Mouse (Mus musculus): Measurements from ENCODE around the gene Dusp3. TPM values are rescaled to one million over a fixed set of nuclear protein-coding genes. Genes with fewer than 3 reads are reported as not detected.

Dusp3 gene
- polyA plus RNA-seq, 1 experiment from 2014 or later: 16.5 TPM

- no peaks in the 10 kb centered on the region for H3K27me3 ChIP-seq (ENCODE audit: control insufficient read depth, insufficient read depth, low read length)
- ATAC-seq (ENCODE audit: low FRiP score, low TSS enrichment): no peak
- H3K9ac ChIP-seq (replicated peaks; ENCODE audit: low read length): no peak overlapping the region
- DNase-seq: peak; percentile 56
- no peak overlapping the region for H3K4me3 ChIP-seq (replicated peaks; ENCODE audit: low read depth, low read length)
- WGBS: 34% methylated on average over 25 of the region's 25 CpGs
- no peaks in the 10 kb centered on the region for H3K9me3 ChIP-seq (ENCODE audit: control insufficient read depth, low read length)
- no peaks in the 10 kb centered on the region for H3K36me3 ChIP-seq (ENCODE audit: control insufficient read depth, insufficient read depth, low read length)
- no peak overlapping the region for H3K4me2 ChIP-seq (ENCODE audit: low read length)
- H3K27ac ChIP-seq (replicated peaks; ENCODE audit: low read depth, low read length): no peak overlapping the region
- H3K4me1 ChIP-seq (ENCODE audit: control insufficient read depth, insufficient read depth, low read length): no peaks in the 10 kb centered on the region
Observed at GRCm38 (mm10) chr11:101928030-101928762, 58.6 kb downstream of the Dusp3 start.

DNA sequence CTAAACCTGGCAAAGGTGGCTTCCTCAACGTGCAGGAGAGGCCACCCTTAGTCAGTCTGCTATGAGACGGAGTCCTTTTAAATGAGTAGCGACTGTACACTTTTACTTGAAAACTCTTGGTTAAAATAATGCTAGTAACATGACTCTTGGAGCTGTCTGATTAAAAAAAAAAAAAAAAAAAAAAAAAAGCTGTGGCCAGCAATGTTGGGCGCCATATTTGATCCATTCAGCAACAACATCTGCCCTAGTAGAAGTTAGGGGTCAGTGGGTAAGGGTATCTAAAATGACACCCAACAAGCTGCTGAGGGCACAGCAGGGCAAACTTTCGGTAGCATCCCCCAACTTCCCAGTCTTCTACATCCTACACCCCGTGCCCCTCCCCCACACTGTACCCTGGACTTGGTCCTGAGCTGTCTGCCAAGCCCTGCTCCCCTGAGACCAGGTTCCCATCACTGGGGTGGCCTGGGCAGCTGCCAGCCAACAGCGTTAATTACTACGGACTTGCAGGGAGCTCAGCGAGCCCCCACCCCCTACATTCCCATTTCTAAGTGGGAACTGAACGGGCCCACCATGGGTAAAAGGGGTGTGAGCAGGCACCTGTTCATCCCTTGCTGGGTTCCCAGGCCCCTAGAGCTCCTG, 59.7 kb downstream of the Dusp3 start:
- Histone ChIP-seq H3K36me3 (ENCODE audit: control insufficient read depth, insufficient read depth, low read length) (no peaks in the 10 kb centered on the region), H3K9me3 (ENCODE audit: control insufficient read depth, low read length) (no peaks in the 10 kb centered on the region), H3K4me2 (ENCODE audit: low read length) (no peak overlapping the region), H3K9ac (replicated peaks; ENCODE audit: low read length) (no peak overlapping the region), H3K4me3 (replicated peaks; ENCODE audit: low read depth, low read length) (no peak overlapping the region), H3K27me3 (ENCODE audit: control insufficient read depth, insufficient read depth, low read length) (no peaks in the 10 kb centered on the region), H3K27ac (replicated peaks; ENCODE audit: low read depth, low read length) (no peak overlapping the region), H3K4me1 (ENCODE audit: control insufficient read depth, insufficient read depth, low read length) (no peaks in the 10 kb centered on the region)
- WGBS: 81% methylated on average over 10 of the region's 10 CpGs
- no peak for ATAC-seq (ENCODE audit: low FRiP score, low TSS enrichment)
- no peak for DNase-seq

DNA sequence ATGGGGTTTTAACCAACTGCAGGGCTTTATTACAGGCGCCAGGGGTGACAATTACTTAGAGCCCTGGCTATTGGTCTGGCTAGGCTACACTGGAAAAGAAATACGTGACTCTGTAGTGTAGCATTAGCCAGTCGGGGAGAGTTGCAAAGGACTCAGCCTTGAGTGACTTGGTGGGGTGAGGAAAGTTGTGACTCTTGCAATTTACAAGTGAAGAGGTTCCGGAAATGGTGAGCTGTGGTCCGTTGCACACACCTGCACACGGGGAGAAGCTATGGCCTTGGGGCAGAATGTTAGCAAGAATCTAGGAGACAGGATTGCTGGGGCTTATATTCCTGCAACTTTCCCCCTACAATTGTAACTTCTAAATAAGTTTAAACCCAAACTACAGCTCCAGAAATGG, 61.2 kb downstream of the Dusp3 start:
- Histone ChIP-seq H3K4me3 (replicated peaks; ENCODE audit: low read depth, low read length) (no peak overlapping the region), H3K36me3 (ENCODE audit: control insufficient read depth, insufficient read depth, low read length) (no peaks in the 10 kb centered on the region), H3K9me3 (ENCODE audit: control insufficient read depth, low read length) (no peaks in the 10 kb centered on the region), H3K27me3 (ENCODE audit: control insufficient read depth, insufficient read depth, low read length) (no peaks in the 10 kb centered on the region), H3K4me1 (ENCODE audit: control insufficient read depth, insufficient read depth, low read length) (no peaks in the 10 kb centered on the region), H3K9ac (replicated peaks; ENCODE audit: low read length) (no peak overlapping the region), H3K27ac (replicated peaks; ENCODE audit: low read depth, low read length) (no peak overlapping the region), H3K4me2 (ENCODE audit: low read length) (no peak overlapping the region)
- DNase-seq (no peak), ATAC-seq (ENCODE audit: low FRiP score, low TSS enrichment) (no peak)
- 66% methylated on average over 6 of the region's 6 CpGs for WGBS

DNA sequence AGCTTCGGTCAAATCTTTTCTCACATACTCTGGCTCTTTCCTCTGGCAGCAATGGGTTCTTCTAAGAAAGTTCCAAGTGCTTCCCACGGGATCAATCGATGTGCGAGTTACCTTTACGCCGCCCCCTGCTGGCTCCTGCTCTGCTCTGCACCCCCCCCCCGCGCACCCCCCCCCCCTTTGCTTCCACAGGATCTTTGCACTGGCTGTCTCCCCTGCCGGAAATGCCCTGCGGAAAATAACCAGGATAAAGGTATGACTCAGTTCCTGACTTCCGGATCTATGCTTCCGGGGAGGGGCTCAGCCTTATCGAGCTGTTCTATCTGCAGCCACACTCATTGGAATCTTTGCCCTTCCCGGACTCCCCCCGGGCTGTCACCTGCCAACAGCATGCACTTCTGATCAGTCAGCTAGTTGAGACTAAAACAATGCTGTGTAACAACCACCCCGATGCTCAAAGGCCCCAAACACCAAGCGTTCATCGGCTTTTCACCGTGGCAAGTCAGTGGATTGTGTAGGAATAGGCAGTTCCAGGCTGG, 62.3 kb downstream of the Dusp3 start:
- ATAC-seq (ENCODE audit: low FRiP score, low TSS enrichment) (no peak), DNase-seq (no peak)
- 75% methylated on average over 18 of the region's 19 CpGs for WGBS
- Histone ChIP-seq H3K9ac (replicated peaks; ENCODE audit: low read length) (no peak overlapping the region), H3K27me3 (ENCODE audit: control insufficient read depth, insufficient read depth, low read length) (no peaks in the 10 kb centered on the region), H3K27ac (replicated peaks; ENCODE audit: low read depth, low read length) (no peak overlapping the region), H3K4me1 (ENCODE audit: control insufficient read depth, insufficient read depth, low read length) (no peaks in the 10 kb centered on the region), H3K4me3 (replicated peaks; ENCODE audit: low read depth, low read length) (no peak overlapping the region), H3K36me3 (ENCODE audit: control insufficient read depth, insufficient read depth, low read length) (no peaks in the 10 kb centered on the region), H3K9me3 (ENCODE audit: control insufficient read depth, low read length) (no peaks in the 10 kb centered on the region), H3K4me2 (ENCODE audit: low read length) (no peak overlapping the region)

DNA sequence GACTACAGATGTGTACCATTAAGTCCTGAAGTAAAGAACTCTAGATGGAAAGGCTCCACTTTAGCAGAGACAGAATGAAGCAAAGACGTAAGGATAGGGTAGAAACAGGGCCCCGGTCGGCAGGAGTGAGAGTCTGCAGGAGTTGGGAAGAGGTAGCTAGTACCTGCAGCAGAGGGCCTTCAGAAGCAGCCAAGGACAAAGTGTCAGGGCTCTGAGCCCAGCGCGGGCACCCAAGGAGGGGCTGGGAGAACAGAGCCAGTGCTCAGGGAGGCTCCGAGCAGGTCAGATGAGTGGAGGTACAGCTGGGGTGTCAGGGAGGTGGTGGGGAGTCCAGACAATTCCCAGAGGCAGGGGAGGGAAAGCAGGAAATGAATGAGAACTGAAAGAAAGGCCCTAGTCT, 62.8 kb downstream of the Dusp3 start:
- no peaks in the 10 kb centered on the region for H3K4me1 ChIP-seq (ENCODE audit: control insufficient read depth, insufficient read depth, low read length)
- WGBS: 84% methylated on average over 6 of the region's 6 CpGs
- no peaks in the 10 kb centered on the region for H3K27me3 ChIP-seq (ENCODE audit: control insufficient read depth, insufficient read depth, low read length)
- no peak overlapping the region for H3K27ac ChIP-seq (replicated peaks; ENCODE audit: low read depth, low read length)
- no peak overlapping the region for H3K4me3 ChIP-seq (replicated peaks; ENCODE audit: low read depth, low read length)
- H3K9ac ChIP-seq (replicated peaks; ENCODE audit: low read length): no peak overlapping the region
- ATAC-seq (ENCODE audit: low FRiP score, low TSS enrichment) (no peak), DNase-seq (no peak)
- no peak overlapping the region for H3K4me2 ChIP-seq (ENCODE audit: low read length)
- no peaks in the 10 kb centered on the region for H3K36me3 ChIP-seq (ENCODE audit: control insufficient read depth, insufficient read depth, low read length)
- no peaks in the 10 kb centered on the region for H3K9me3 ChIP-seq (ENCODE audit: control insufficient read depth, low read length)

GRCm38 (mm10) chr11:101921361-101921952, 65.4 kb downstream of the Dusp3 start:
- H3K4me1 ChIP-seq (ENCODE audit: control insufficient read depth, insufficient read depth, low read length): no peaks in the 10 kb centered on the region
- H3K27me3 ChIP-seq (ENCODE audit: control insufficient read depth, insufficient read depth, low read length): no peaks in the 10 kb centered on the region
- H3K36me3 ChIP-seq (ENCODE audit: control insufficient read depth, insufficient read depth, low read length): no peaks in the 10 kb centered on the region
- DNase-seq (no peak), ATAC-seq (ENCODE audit: low FRiP score, low TSS enrichment) (no peak)
- no peaks in the 10 kb centered on the region for H3K9me3 ChIP-seq (ENCODE audit: control insufficient read depth, low read length)
- no peak overlapping the region for H3K9ac ChIP-seq (replicated peaks; ENCODE audit: low read length)
- no peak overlapping the region for H3K4me3 ChIP-seq (replicated peaks; ENCODE audit: low read depth, low read length)
- H3K4me2 ChIP-seq (ENCODE audit: low read length): no peak overlapping the region
- 81% methylated on average over 12 of the region's 12 CpGs for WGBS
- no peak overlapping the region for H3K27ac ChIP-seq (replicated peaks; ENCODE audit: low read depth, low read length)

Other genes starting within 250 kb of the Dusp3 start
- 4.0 and 6.9 TPM in 2 replicates for gene Etv4, start 201.6 kb downstream of the Dusp3 start, polyA plus RNA-seq (2014; fragmentation: Nextera tagmentation; extraction: Ambion mirVana)
- gene Meox1, start 92.6 kb downstream of the Dusp3 start, polyA plus RNA-seq (2014; fragmentation: Nextera tagmentation; extraction: Ambion mirVana): 0.25 and 0.40 TPM in 2 replicates
- gene Sost, start 20.0 kb downstream of the Dusp3 start, polyA plus RNA-seq (2014; fragmentation: Nextera tagmentation; extraction: Ambion mirVana): not detected in 2 replicates
- gene Cfap97d1, start 2.7 kb downstream of the Dusp3 start, polyA plus RNA-seq (2014; fragmentation: Nextera tagmentation; extraction: Ambion mirVana): not detected in 2 replicates
- gene Mpp3, start 41.4 kb upstream of the Dusp3 start, polyA plus RNA-seq (2014; fragmentation: Nextera tagmentation; extraction: Ambion mirVana): 45.4 and 54.2 TPM in 2 replicates
- gene Cd300lg, start 54.5 kb upstream of the Dusp3 start, polyA plus RNA-seq (2014; fragmentation: Nextera tagmentation; extraction: Ambion mirVana): 0.15 and 0.17 TPM in 2 replicates
- 22.5 and 23.9 TPM in 2 replicates for gene Mpp2, start 101.5 kb upstream of the Dusp3 start, polyA plus RNA-seq (2014; fragmentation: Nextera tagmentation; extraction: Ambion mirVana)
- not detected in 2 replicates for gene Ppy, start 114.3 kb upstream of the Dusp3 start, polyA plus RNA-seq (2014; fragmentation: Nextera tagmentation; extraction: Ambion mirVana)
- gene Pyy, start 120.8 kb upstream of the Dusp3 start, polyA plus RNA-seq (2014; fragmentation: Nextera tagmentation; extraction: Ambion mirVana): not detected in 2 replicates
- 0.08 TPM in 1 of 2 replicates, not detected in the other for gene Nags, start 158.5 kb upstream of the Dusp3 start, polyA plus RNA-seq (2014; fragmentation: Nextera tagmentation; extraction: Ambion mirVana)
- gene Tmem101, start 169.4 kb upstream of the Dusp3 start, polyA plus RNA-seq (2014; fragmentation: Nextera tagmentation; extraction: Ambion mirVana): 32.8 and 36.1 TPM in 2 replicates
- gene Lsm12, start 198.3 kb upstream of the Dusp3 start, polyA plus RNA-seq (2014; fragmentation: Nextera tagmentation; extraction: Ambion mirVana): 76.0 and 80.9 TPM in 2 replicates
- gene G6pc3, start 202.6 kb upstream of the Dusp3 start, polyA plus RNA-seq (2014; fragmentation: Nextera tagmentation; extraction: Ambion mirVana): 31.6 and 43.7 TPM in 2 replicates
- gene Hdac5, start 243.2 kb upstream of the Dusp3 start, polyA plus RNA-seq (2014; fragmentation: Nextera tagmentation; extraction: Ambion mirVana): 54.4 and 56.6 TPM in 2 replicates